In genomic region chr19:53843972-53844371, GRCm38 (mm10) we compare ENCODE assay signal across 18 mouse cellular contexts.
"Had no signal": no experiment of that assay in that cellular context is flagged by ENCODE, and none has a peak within 500 bp of the region (broad histone marks: within the 10 kb centered on the region; RNA-seq: fewer than 3 reads in every experiment).

No protein-coding gene starts in this region.

- H3K36me3 ChIP-seq: kidney, embryonic 15.5 days; liver, embryonic 13.5 days; midbrain, embryonic 12.5 days; midbrain, embryonic 15.5 days; neural tube, embryonic 12.5 days; neural tube, embryonic 15.5 days had no signal

- H3K9me3 ChIP-seq: kidney, embryonic 15.5 days; liver, embryonic 13.5 days; midbrain, embryonic 12.5 days; midbrain, embryonic 15.5 days; neural tube, embryonic 12.5 days; neural tube, embryonic 15.5 days had no signal

- DNase-seq: kidney, adult 8-10 months; kidney, postnatal 10 days; kidney, postnatal 36 days; layer of hippocampus, postnatal 36 days; liver, embryonic 13.5 days; lung, embryonic 14.5 days; right cerebral cortex, adult 18-20 months; right cerebral cortex, postnatal 14 days; right cerebral cortex, postnatal 4 days; thymus, adult 18-20 months; thymus, postnatal 36 days had no signal

- H3K4me1 ChIP-seq: kidney, embryonic 15.5 days; neural tube, embryonic 12.5 days; neural tube, embryonic 15.5 days had no signal

- H3K27me3 ChIP-seq: kidney, embryonic 15.5 days; liver, embryonic 13.5 days; midbrain, embryonic 12.5 days; midbrain, embryonic 15.5 days had no signal

- H3K4me3 ChIP-seq: kidney, embryonic 15.5 days; left cerebral cortex, adult 2 months; liver, embryonic 13.5 days; midbrain, embryonic 12.5 days; midbrain, embryonic 15.5 days; neural tube, embryonic 12.5 days; neural tube, embryonic 15.5 days had no signal

- H3K27ac ChIP-seq: kidney, embryonic 15.5 days; left cerebral cortex, adult 2 months; liver, embryonic 13.5 days; macrophage; midbrain, embryonic 12.5 days; midbrain, embryonic 15.5 days; neural tube, embryonic 12.5 days; neural tube, embryonic 15.5 days had no signal

- ATAC-seq: midbrain, embryonic 15.5 days had no signal

- H3K4me2 ChIP-seq: kidney, embryonic 15.5 days; liver, embryonic 13.5 days; lung, embryonic 14.5 days; midbrain, embryonic 12.5 days; midbrain, embryonic 15.5 days; neural tube, embryonic 12.5 days; neural tube, embryonic 15.5 days had no signal

- H3K9ac ChIP-seq: kidney, embryonic 15.5 days; liver, embryonic 13.5 days; lung, embryonic 14.5 days; midbrain, embryonic 12.5 days; midbrain, embryonic 15.5 days; neural tube, embryonic 12.5 days; neural tube, embryonic 15.5 days had no signal
